Mouse (Mus musculus) left cerebral cortex, postnatal 10 days (tissue): ENCODE results near the gene Rtbdn. TPM values are rescaled to one million over a fixed set of nuclear protein-coding genes. Genes with fewer than 3 reads are reported as not detected.

Experiments
- DNase-seq, 2 experiments: peaks; one replicate each; pipeline ENCODE4 v3.0.0; 2021 to 2022; ENCODE audit warnings: low spot score in 2 of 2, mixed read lengths in 1 of 2; ENCODE audit errors: extremely low spot score in 1 of 2
- intact Hi-C: fragments of 180-260 bp; cut with DNase I; formaldehyde crosslinking; loops from one replicate; pipeline ENCODE4 v1.15.1; 2025
- total RNA-seq, 2 experiments: library from RNA; stranded (reverse); gene quantifications; 2 replicates each; pipeline ENCODE4 v1.2.3; 2021

Rtbdn gene
- total RNA-seq, 2 experiments from 2014 or later: 4.2 to 4.6 TPM

DNA sequence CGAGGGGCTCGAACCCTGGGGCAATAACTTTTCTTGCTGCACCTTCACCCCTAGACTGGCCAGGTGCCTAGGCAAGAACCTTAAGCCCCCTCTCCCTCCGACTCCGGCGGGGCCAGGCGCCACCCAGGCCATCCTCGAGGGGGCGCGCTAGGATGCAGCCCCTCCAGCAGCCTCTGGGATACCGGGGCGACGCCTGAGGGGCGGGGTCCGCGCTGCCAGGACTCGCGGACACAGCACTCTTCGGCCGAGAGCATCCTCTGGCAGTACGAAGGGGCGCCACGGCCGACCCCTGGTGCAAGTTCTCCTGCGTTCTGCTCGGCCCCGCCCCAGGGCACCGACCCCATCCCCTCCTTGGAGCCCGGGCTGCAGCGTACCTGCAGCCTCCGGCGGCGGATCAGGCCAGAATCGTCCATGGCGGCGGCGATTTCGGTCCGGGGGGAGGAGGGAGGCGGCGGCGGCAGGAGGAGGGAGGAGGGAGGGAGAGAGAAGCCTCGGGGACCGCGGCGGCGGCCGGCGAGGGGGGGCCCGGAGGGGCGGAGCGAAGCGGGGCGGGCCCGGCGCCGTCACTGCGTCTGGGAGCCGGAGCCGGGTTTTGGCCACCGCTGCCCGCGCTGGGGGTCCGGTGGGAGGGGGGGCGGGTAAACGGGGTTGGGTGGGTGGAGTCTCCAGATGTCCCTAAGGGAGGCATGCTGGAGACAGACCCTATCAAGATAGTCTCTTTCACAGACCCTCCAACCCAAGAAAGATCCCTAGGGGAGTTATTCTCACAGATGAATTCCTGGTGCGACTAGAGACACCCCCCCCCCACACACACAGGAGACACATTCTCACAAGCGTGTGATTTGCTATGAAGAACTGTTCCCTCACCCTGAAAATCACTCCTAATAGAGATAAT, 911 bp upstream of the Rtbdn start:
- DNase-seq: peak in 1 of 2 experiments; percentile 76
- intact Hi-C loops: no loop called here

- intact Hi-C loops: no loop called here
- DNase-seq: no peak
Measured at GRCm38 (mm10) chr8:84947241-84947545, 402 bp downstream of the Rtbdn start.

- intact Hi-C loops: no loop called here
- DNase-seq: no peak
Measured at GRCm38 (mm10) chr8:84949753-84950152, 3.0 kb downstream of the Rtbdn start.

GRCm38 (mm10) chr8:84952612-84953255, 5.9 kb downstream of the Rtbdn start:
- no peak for DNase-seq
- intact Hi-C loops: no loop called here

- peak in 1 of 2 experiments; percentile 69 for DNase-seq
- intact Hi-C loops: no loop called here
Measured at GRCm38 (mm10) chr8:84956768-84957167, 10.0 kb downstream of the Rtbdn start.

DNA sequence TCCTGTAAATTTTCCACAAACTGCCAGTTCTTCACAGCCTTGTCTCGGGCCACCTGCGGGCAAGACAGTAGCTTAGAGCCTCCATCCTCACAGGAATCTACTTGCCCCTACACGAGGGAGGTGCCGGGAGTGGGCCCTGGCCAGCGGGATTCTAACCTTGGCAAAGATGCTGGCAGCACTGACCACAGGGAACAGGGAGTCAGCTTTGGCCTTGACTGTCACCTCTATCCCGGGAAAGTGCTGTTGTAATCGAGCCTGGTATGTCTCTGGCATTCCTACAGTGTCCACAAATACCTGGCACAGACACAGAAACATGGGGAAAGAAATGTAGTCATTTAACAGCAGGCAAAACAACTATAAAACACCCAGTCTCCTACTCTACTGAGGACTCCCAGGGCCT, 13.0 kb downstream of the Rtbdn start:
- intact Hi-C loops: no loop called here
- no peak for DNase-seq

DNA sequence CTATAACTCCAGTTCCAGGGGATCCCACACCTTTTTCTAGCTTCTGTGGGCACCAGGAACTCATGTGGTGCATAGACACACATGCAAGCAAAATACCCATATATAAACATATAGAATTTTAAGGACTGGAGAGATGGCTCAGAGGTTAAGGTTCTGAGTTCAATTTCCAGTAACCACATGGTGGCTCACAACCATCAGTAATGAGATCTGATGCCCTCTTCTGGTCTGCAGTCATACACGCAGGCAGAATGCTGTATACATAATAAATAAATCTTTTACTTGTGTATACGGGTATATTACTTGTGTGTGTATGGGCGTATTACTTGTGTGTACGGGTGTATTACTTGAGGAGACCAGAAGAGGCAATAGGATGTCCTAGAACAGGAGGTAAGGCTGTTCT, 17.2 kb downstream of the Rtbdn start:
- DNase-seq: no peak
- intact Hi-C loops: no loop called here

- DNase-seq: peak; percentile 92 to 96
- intact Hi-C loops: no loop called here
Measured at GRCm38 (mm10) chr8:84965731-84966291, 19.0 kb downstream of the Rtbdn start.

GRCm38 (mm10) chr8:84966603-84967002, 19.8 kb downstream of the Rtbdn start:
- no peak for DNase-seq
- intact Hi-C loops: no loop called here

GRCm38 (mm10) chr8:84967532-84968304, 20.9 kb downstream of the Rtbdn start:
- no peak for DNase-seq
- intact Hi-C loops: no loop called here

- no peak for DNase-seq
- intact Hi-C loops: no loop called here
Measured at GRCm38 (mm10) chr8:84968650-84969049, 21.9 kb downstream of the Rtbdn start.

DNA sequence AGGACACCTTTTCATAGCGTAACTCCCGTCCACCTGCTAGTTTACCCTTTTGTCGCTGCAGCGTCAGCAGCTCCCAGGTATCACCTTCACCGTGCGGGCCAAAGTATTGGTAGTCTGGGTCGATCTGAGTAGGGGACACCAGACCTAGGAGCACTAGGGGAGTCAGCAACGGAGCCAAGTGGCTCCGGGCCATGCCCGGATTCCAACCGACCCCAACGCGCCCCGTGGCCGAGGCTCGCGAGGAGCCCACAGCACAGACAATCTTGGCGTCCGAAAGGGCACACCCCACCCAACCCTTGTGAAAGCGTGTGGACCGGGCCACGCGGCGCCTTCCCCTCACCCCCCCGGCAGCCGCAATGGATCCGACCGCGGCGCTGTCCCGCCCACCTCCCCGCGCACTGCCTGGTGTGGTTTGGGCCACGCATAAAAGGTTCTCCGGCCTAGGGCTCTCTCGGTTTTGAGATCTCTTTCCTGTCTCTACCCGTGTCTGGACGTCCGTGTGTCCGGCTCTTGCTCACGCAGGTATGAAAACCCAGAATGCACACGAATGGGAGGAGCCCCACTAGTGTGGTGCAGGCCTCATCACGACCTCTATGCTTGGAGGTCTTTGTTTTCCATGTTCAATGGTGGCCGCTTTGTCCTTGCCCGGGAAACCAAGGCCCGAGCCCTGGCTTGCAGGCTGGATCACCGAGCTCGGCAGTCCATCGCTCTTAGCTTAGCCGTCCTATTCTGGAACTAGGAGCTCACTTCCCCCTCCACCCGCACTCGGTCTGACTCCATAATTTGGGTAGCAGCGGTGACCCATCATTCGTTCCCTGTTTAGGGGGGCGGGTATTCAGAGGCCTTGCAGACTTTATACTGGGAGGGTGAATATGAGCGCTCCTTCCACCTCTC, 22.7 kb downstream of the Rtbdn start, which contains the start of the genes Gm49661, Prdx2 and Rnaseh2a:
Gene Gm49661, minus strand, starts transcription at position 193 of the 894 bp plus-strand sequence.
Gene Prdx2, plus strand, starts transcription at position 347 of the 894 bp plus-strand sequence.
Gene Rnaseh2a, minus strand, starts transcription at position 527 of the 894 bp plus-strand sequence.
- intact Hi-C loops: loop anchor here (5.0 kb wide), 1 partner anchor 63 kb away; no protein-coding TSS in a partner anchor
- DNase-seq: peak; percentile 62 to 84

GRCm38 (mm10) chr8:84970135-84970790, 23.5 kb downstream of the Rtbdn start:
- intact Hi-C loops: loop anchor here (5.0 kb wide), 1 partner anchor 62 kb away; no protein-coding TSS in a partner anchor
- DNase-seq: no peak

DNA sequence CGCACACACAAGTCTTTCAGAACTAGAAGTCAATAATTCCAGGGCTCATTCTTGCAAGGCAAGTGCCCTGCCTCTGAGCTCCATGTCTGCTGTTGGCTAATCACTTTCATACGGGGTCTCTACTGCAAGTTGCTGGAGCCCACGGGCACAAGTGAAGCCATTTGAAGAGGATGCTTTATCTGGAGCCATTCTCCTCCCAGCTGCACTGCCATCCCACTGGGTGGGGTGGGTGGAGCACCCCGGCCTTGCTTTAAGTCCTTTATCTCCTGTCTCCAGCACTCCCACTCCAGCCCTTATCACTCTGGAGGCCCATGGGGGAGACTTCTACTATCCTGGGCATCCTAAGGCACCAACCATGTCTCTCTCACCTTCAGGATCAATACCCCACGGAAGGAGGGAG, 24.1 kb downstream of the Rtbdn start:
- no peak for DNase-seq
- intact Hi-C loops: loop anchor here (5.0 kb wide), 1 partner anchor 61 kb away; no protein-coding TSS in a partner anchor

GRCm38 (mm10) chr8:84973079-84973478, 26.3 kb downstream of the Rtbdn start:
- no peak for DNase-seq
- intact Hi-C loops: loop anchor here (5.0 kb wide), 1 partner anchor 59 kb away; no protein-coding TSS in a partner anchor

DNA sequence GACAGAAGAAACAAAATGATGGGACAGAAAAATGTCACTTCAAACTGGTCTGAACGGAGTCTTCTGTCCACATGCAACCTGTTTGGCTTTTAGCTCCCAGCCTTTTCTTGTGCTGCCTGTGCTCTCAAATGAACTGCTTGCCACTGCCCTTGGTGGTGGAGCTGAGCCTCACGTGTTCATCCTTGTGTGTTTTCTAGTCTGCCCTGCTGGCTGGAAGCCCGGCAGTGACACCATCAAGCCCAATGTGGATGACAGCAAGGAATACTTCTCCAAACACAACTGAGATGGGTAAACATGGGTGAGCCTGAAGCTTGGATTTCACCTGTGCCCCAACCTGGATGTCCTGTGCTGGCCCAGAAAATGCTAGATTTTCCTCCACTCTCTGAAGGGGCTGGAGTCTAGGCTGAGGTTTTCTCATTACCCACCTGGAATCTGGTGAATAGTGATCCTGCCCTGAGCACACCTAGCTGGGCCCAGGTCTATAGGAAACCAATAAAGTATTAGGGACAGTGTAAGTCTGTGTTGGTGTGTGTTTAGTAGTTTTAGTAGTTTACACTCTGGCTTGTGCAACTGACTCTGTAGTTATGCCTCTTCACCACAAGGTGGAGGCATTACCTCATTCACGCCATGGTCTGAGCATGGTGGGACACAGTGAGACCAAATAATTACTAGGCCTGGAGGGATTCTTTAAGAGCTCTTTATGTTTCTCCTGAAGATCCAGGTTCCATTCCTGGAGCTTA, 27.2 kb downstream of the Rtbdn start:
- DNase-seq: no peak
- intact Hi-C loops: loop anchor here (5.0 kb wide), 1 partner anchor 58 kb away; no protein-coding TSS in a partner anchor
